Mouse (Mus musculus): Measurements from ENCODE around the gene Slc5a10.
"Not testable (repeated sequence)": the region's sequence is repeated elsewhere in the genome, so short reads cannot be mapped to it uniquely, and the experiment has no call there.

Slc5a10 gene

GRCm38 (mm10) chr11:61647110-61647910 lies 73.3 kb downstream of the Slc5a10 start:
- no peak for DNase-seq

DNA sequence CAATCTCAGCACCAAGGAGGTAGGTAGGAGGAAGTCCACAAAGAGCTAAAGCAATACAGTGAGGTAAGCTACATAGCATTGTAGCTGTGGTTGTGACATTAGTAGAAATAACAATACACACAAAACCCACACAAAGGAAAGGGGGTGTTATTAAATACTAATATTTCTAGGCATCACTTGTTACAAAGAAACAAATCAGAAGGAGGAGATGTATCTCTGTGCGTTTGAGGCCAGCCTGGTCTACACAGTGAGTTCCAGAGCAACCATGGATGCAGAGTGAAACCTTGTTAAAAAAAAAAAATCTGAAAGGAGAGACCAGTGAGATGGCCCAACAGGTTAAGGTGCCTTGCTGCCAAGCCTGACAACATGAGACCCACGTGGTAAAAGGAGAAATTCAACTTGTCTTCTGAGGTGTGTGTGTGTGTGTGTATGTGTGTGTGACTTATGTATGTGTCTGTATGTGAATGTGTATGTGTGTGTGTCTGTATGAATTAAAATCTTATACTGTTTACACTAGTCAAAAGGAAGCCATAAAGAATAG lies 74.1 kb downstream of the Slc5a10 start:
- DNase-seq, result no peak

DNA sequence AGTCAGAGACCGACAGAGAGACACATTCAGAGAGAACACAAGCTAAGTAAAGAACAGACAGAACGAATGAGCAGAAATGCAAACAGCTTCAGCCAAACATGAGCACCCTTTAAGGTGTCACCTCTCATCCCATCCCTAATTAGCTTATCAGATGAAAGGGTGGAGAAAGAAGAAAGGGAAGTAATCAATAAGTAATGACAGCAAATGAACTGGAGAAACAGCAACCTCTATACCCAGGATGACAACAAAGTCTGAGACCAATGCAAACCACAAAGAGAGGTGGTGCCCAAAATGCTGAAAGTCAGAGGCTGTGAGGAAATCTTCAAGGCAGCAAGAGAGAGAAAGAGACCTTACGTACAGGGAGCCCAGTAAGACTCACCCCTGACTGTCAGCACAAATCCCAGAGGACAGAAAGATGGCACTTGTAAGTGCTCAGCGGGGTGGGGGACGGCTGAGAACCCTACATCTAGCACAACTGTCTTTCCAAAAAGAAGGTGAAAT lies 75.2 kb downstream of the Slc5a10 start:
- no peak for DNase-seq

- DNase-seq, result no peak
Measured at GRCm38 (mm10) chr11:61644576-61645326, 75.9 kb downstream of the Slc5a10 start.

DNA sequence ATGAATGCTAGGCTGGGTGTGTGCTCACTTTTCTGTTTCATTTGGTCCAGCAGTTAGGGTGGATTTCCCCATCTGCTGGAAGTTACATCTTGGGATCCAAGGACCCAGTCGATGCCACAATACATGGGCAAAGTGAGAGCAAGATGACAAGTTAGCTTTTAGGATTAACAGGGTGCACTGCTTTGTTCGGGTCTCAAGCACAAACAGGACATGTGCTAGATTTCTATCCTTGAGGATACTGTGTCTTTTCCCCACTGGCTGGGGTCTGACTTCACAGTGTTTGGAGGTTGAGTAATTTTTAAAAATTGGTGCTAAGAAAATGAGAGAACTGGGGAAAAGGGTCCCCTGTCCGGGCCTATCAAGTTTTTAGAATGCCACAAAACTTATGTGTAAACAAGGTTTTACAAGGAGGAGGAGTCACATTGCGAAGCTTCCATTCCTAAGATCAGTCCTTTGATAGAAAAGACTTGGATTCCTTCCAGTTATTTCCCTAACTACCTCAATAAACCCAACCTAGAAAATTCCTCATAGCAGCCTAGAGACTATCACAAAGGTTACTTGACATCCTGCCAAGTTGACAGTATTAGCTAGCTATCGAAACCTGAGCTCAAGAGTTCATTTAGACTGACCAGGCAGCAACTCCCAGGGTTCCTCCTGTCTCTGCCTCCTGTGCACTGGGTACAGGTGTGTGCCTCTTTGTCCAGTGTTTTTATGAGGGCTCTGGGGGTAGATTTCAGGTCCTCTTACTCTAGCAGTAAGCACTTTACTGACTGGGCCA lies 77.3 kb downstream of the Slc5a10 start:
- no peak for DNase-seq

DNA sequence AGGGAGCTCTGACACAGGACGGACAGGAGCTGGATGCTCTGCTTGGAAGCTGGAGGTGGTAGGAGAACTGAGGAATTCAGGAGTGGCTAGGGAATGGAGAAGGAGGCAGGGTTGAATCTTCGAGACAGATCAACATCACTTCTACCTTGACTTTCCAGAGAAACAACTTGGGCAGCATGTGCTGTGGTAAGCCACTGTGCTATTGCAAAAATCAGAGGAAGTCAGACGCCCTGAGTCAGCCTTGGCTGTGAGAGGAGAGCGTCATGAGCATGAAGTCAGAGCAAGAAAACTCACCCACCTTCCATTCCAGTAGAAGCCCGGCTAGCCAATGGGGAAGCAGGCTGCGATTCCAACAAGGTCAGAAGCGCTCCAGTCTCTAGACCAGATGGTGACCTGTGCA lies 78.5 kb downstream of the Slc5a10 start:
- DNase-seq, result no peak

DNA sequence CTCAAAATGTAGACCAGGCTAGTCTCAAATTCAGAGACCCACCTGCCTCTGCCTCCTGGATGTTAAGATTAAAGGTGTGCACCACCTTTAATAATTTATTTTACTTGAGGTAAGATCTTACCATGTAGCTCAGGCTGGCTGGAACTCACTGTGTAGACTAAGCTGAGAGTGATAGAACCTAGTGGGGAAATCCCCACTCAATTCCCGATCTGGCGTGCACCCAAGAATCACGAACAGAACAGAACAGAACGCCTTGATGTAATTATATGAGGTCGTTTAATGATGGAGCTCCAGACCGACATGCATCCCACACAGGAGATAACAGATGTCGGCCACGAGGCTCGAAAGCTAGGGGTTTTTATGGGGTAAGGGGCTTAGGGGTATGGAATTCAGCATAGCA lies 80.0 kb downstream of the Slc5a10 start:
- DNase-seq, result not testable (repeated sequence)

DNA sequence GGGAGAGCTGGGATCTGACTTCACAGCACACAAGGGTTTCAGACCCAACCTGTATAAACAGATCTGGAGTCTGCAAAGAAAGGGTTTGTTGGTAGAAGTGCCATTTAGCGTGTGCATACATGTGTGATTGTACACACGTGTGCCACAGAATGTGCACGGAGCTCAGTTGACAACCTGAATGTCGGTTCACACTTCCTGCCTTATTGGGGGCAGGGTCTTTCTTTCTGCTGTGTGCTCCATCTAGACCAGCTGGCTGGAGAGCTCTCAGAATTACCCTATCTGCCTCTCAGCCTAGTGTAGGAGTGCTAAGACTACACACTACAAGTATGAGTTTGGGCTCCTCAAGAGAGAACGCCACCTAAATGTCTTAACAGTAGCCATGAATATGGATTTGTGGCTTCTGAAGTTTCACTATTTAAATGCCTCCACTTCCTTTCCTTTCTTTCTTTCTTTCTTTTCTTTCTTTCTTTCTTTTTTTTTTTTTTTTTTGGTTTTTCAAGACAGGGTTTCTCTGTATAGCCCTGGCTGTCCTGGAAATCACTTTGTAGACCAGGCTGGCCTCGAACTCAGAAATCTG lies 80.9 kb downstream of the Slc5a10 start:
- no peak for DNase-seq

DNA sequence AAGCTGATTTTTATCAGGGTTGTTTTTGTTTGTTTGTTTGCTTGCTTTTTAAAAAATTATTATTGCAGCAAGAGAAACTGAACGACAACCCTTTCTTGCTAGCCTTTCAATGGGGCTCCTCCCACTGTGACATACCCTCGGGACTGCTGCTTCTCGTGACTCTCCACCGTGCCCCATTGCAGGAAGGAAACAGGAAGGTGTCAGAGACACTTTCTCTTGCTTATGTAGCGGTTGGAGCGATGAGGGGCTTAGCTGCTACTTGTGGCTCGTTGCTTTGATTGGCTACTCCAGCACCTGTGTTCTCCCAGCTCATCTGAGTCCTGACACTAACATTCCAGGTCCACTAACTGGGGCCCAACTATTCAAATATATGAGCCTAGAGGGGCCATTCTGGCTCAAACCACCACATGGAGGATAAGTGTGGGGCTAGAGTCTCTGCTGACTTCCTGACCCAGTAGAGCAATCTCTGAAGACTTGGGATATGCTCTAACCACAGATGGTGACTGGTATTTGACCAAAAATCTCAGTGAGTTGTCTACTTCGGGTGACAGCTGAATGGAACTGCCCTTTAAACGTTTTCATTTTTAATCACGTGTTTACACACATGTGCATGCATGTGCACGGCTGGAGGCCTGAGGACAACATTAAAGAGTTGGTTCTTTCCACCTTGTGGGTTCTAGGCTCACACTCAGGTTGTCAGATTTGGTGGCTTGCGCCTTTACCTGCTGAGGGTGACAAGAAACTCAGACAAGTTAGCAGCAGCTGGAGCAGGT lies 81.7 kb downstream of the Slc5a10 start:
- DNase-seq, result peak; percentile 51

DNA sequence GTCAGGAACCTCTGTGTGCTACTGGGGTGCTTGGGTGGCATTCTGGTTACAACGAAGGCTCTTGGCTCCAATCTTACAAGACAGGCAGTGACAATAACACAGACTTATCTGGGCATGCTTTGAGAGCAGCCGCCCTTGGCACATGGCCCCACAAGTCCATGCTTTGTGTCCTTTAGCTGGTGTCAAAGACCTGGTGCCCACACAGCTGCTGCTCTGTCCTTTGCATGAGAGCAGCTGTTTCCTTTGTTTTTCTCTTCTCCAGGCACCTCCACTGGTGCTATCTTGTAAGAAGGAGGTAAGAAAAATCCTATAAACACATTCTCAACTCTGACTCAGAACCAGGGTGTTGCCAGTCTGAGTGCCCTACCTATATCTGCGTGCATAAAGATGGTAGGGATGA lies 82.8 kb downstream of the Slc5a10 start:
- no peak for DNase-seq

DNA sequence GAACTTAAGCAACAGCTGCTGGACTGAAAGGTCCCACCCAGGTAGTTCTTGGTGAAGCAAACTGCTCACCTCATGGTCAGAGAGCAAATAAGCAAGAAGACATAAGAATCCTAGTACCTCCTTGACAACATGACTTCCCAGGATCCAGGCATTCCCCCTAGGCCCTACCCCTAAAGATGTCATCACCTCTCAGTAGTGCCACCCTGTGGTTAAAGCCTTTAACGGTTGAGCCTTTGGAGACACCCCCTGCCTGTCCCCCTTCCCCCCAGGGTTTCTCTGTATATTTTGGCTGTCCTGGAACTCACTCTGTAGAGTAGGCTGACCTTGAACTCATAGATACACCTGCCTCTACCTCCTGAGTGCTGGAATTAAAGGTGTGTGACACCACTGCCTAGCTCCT lies 83.2 kb downstream of the Slc5a10 start:
- no peak for DNase-seq

- not testable (repeated sequence) for DNase-seq
Measured at GRCm38 (mm10) chr11:61636309-61636708, 84.3 kb downstream of the Slc5a10 start.

- DNase-seq, result peak; percentile 76
Measured at GRCm38 (mm10) chr11:61629621-61630020, 91.0 kb downstream of the Slc5a10 start.

DNA sequence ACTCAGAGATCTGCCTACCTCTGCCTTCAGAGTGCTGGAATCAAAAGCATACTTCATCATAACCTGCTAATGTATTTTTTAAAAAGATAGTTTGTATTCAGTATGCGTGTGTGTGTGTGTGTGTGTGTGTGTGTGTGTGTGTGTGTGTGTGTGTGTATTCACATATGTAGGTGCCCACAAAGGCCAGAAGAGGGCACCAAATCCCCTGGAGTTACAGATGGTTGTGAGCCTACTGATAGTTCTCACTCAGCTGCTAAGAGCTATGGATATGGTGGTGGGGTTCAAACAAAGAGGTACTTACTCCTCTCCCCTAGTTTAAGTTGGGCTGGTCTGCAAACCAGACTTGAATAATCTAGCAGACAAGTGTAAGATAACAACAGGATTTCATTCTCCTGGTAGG lies 94.1 kb downstream of the Slc5a10 start:
- DNase-seq, result no peak

GRCm38 (mm10) chr11:61625136-61625535 lies 95.5 kb downstream of the Slc5a10 start:
- no peak for DNase-seq
